Mouse (Mus musculus): ENCODE measurements around the gene Pgm2. TPM values are rescaled to one million over a fixed set of nuclear protein-coding genes. Genes with fewer than 3 reads are reported as not detected.

Pgm2 gene
- polyA plus RNA-seq, 3 experiments from 2014 or later: 18.2 to 27.0 (median 19.2) TPM

DNA sequence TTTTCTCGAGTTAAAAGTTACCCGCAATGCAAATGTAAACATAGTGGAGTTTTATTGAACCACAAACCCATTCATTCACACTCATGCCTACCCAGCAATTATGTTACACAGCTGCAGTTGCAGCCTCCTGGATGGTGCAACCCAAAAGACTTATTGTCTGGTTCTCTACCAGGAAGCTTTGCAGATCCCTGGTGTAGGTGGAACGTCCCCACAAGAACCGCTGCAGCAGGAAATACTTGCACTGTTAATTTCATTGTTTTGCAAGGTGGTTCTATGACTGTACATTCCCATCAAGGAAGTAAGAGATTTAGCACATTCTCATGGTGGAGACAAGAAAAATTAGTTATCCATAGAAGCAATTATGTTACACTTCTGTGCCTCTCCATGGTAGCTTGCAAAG is 15.4 kb upstream of the Pgm2 start:
- ATAC-seq: no peak

DNA sequence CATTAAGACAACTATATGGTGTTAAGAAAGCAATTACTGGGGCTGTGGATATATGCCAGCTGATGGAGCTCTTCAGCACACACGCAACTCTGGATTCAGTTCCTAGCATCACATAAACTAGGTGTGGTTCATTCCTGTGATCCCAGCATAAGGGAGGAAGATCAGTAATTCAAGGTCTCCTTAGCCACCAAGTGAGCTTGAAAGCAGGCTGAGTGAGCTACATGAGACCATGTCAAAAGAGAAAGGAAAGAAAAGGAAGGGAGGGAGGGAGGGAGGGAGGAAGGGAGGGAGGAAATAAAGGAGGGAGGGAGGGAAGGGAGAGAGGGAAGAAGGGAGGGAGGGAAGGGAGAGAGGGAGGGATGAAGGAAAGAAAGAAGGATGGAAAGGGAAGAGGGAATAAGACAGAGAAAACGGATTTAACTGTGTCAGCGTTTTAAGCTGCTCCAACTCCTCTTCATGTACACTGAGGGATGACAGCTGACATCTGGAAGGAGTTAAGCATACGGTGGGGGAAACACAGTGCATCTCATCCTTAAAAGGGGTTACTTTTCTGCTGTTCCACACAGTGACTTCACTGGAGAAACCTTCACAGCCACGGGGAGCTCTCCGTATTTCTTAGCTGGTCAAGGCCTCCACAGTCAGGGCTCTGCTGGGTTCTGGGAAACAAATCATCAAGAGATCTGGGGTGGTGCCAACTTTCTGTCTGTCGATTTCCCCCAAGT is 13.8 kb upstream of the Pgm2 start:
- no peak for ATAC-seq

DNA sequence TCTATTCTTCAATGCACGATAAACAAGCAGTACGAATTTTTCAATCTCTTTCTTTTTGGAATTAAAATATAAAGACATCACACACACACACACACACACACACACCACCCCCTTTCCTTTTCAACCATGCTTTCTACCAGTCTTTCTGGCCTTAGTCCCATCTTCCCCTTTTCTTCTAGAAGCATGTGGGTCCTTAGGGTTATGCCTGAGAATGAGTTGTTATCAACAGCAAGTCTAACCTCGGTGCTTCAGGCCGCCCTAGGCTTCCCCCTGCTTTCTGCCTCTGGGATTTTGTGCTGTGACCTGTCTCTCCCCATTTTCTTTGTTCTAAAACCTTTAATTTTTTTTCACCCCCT is 13.3 kb upstream of the Pgm2 start:
- ATAC-seq: no peak

DNA sequence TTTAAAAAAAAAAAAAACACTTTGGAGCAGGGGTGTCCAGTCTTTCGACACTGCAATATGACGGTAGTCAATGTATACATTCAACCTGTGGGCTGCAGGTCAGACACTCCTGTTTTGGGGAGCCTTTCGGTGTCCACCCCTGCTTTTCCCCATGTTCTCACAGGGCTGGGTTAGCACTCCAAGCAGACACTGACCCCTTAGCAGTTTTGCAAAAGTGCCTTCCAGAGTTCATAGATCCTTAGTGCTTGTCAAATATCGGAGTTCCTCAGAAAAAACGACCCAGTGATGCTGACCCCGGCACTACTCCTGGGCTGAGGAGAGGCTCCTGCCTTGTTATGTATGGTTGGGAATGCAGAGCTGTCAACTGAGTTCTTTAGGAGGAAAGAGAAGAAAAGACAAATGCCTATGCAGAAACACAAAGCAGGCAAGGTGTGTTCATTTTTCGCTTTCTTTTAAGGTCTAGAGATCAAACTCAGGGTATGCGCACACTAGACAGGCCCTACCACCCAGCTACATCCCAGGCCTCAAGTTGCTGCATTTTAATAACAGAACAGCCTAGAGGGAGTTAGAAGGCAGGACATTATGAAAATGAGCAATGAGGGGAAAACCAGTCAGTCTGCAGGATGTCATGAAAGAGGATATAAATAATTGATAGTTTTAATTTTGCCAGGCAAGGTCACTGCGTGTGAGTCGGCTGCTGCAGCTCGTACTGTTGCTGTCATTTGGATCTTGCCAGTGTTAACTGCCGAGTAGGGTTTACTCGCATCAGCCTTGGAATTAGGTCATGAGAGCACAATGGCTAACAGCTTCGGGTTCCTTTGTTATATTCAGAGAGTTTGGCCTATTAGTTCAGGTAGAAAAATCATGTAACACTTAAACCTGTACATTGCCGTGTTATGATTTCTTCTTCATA is 9.0 kb upstream of the Pgm2 start:
- ATAC-seq: no peak

DNA sequence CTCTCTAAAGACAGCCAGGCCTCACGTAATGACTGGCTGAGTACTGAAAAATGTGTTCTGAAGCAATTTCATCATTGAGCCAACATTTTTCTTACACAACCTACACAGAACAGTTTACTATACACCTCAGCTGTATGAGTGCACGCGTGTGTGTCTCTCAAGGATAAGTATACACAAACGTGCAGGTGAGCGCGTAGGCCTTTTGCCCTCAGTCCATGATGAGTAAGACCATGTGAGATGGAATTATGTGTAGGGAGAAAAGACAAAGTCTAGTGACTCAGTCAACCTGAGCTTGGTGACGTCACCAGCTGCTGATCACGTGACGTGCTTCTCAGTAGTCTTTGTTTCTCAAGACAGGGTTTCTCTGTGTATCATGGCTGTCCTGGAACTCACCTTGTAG is 7.3 kb upstream of the Pgm2 start:
- no peak for ATAC-seq

DNA sequence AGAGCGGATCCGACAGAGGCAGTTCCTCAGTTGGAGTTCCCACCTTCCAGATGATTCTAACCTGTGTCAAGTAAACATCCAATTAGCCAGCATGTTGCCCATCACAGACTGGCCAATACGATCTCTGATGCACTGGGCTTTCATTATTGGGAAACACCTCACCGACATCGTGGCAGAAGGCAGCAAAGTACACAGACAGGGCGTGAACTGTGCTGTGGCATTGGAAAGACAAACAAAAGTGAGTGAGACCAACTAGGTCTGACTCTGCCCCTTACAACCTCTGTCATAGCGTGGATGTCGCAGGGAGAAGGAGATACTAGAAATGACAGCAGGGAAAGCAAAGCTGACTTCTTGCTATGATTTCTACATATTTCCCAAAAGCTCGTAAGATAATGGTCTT is 4.0 kb upstream of the Pgm2 start:
- ATAC-seq: no peak

DNA sequence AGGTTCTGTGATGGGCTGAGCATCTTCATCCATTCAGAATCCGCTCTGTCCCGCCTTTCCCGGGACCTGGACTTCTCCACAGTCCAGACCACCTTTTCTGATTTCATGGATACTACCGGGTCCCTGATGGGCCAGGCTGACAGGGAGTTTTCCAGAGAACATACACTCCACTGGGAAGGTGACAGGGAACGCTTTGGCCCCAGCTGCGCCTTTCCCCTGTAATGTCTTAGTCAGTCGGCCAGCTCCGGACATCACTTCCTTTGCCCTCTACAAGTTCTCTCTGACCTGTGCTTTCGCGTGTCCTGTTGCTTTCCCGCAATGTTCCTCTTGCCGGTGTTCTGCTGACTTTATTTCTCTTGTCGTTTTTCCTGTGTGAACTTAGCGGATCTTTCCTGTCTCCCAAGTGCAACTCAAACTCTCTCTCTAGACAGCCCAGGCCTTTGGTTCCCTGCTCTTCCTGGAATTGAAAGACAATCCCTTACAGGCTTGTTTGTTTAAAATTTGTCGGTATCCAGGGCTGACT is 660 bp downstream of the Pgm2 start:
- ATAC-seq: no peak

DNA sequence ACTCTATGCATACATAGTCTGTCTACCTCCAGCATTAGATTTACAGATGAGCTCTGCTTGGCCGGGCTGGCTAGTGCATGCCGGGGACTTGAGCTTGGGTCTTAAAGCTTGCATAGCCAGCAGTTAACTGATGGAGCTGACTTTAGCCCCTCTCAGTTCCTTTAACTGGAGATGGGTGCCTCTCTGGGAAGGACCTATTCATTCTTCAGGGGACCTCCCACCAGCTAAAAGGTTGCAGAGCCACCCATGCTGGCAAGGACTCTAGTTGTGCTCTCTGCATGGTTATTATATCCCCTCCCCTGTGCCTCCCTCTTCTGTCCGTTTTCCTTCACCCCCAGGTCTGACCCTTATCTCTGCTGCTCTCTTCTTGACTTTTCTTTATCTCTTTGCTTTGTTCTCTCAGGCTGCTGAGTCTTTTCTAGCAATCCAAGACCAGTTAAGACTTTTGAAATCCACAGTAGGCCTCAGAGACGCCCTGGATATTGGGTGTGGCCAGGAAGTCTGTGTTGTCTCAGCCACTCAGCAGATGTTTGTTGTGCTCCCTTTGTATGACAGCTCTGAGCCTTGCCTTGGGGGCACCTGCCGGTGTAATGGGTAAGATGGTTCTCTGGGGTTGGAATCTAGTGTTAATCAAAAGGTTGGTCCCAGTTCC is 2.7 kb downstream of the Pgm2 start:
- ATAC-seq: no peak

DNA sequence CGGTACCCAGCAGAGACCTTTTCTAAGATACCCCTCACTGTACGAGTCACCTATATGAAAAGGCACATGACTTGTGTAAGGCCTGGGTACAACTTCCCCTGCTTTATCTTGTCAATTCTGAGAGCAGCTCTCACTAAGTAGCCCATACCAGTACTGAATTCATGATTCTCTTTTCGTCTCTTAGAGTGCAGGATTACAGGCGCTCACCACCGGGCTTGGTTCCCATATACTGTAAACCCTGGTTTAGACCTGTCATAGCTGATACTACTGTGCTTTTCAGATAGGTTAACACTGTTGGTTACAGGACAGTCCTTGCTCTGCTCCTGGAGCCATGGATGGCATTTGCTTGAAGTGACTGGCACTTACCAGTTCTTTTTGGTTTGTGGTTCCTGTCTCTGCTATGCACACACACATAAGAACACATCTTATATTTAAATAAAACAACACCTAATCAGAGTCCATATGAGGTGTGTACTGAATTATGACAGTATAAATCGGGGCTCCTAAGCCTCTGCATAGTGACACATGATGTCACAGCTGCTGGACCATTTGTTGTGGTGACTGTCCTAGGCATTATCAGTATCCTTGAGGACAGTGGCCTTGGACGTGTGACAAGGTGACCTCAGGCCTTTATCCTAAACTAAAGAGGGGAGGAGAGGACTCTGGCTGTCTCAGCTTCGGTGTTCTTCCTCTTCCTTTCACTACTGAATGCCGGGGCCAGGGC is 9.4 kb downstream of the Pgm2 start:
- peak; percentile 20 for ATAC-seq

DNA sequence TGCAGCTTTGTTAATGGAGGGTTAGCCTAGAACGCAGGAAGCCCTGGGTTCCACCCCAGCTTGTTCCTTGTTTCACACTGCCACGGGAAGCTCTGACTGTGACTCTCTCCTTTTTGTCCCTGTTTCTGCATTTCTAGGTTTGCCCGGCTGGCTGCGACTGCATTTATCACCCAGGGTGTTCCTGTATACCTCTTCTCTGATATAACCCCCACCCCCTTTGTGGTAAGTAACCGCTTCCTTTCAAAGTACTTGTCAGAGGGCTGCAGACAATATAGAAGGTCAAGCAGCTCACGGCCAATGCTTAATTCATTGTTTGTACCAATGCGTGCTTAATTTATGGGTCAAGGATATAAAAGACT is 9.9 kb downstream of the Pgm2 start:
- peak; percentile 85 for ATAC-seq

DNA sequence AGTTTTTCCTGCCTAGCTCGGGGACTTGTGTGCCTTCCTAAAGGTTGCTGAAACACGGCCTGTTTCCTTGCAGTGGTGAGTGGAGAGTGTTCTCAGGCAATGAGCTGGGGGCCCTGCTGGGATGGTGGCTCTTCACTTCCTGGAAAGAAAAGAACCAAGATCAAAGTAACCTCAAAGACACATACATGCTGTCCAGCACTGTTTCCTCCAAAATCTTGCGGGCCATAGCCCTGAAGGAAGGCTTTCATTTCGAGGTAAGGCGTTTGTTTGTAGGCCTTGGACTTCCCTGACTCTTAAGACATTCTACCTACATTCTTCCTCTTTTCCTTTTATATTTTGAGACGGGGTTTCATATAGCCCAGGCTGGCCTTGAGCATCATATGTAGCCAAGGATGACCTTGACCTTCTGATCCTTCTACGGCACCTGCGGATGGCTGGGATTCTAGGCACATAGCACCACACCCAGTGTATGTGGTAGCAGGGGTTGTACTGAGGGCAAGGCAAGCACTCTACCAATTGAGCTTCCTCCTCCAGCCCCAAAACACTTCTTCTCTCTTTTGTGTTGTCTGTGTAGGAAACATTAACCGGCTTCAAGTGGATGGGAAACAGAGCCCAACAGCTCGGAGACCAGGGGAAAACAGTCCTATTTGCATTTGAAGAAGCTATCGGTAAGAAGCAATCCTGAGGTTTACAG is 15.0 kb downstream of the Pgm2 start:
- no peak for ATAC-seq

DNA sequence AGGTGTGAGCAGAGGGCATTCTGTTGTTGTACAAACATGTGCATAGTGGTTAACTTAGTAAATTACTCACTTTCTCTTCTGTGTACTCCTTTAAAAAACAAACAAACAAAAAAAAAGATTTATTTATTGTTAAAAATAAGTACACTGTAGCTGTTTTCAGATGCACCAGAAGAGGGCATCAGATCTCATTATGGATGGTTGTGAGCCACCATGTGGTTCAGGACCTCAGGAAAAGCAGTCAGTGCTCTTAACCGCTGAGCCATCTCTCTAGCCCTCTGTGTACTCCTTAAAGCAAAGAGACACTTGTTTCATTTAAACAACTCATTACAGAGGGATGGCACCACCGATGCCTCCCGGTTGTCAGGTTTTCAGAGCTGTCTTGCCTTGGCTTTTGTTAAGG is 16.5 kb downstream of the Pgm2 start:
- no peak for ATAC-seq

DNA sequence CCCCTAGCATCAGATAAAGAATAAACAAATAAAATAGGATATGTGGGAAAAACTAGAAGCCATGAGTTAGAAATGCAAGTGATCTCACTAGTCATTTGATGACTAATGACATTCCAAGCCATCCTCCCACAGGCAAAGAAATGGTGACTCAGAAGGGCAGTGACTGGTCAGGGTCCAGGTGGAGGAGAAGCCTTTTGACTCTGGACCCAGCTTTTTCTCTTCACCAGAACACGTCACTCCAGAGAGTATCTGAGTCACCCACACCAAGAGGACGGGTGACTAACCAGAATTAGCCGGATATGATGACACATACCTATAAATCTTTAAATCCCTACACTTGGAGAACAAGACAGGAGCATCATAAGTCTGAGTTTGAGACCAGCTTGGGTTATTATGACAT is 19.6 kb downstream of the Pgm2 start:
- no peak for ATAC-seq

DNA sequence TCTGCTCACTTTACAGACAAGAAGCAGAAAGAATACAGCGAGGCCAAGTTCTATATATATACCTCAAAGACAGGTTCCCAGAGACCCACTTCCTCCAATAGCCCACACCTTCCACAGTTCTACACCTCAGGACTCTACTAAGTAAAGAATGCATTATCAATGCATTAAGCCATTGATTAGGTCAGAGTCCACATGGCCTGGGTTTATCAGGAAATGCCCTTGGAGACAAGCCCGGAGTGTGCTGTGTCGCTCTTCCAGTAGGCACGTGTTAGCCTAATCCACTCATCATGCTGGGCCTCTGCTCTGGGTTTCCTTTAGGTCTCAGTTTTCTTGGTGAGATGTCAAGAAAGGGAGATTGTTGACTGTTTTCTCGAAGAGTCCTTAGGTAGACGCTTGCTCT is 21.5 kb downstream of the Pgm2 start:
- ATAC-seq: no peak

DNA sequence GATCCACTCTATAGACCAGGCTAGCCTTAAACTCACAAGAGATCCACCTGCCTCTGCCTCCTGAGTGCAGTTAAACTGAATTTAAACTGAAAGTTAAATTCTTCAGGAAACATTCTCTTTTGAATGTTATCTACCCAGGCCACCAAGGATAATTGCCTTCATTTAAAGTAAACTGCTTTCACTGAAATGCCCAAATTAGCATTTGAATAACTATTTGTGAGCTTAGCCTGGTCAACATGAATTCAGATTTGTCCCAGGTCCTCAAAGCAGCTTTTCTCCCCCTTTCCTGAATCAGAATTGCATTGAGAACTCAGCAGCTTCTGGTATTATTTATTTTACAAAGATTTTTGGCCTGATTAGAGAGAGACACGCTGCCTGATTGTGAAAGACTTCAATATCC is 24.4 kb downstream of the Pgm2 start:
- ATAC-seq: no peak

DNA sequence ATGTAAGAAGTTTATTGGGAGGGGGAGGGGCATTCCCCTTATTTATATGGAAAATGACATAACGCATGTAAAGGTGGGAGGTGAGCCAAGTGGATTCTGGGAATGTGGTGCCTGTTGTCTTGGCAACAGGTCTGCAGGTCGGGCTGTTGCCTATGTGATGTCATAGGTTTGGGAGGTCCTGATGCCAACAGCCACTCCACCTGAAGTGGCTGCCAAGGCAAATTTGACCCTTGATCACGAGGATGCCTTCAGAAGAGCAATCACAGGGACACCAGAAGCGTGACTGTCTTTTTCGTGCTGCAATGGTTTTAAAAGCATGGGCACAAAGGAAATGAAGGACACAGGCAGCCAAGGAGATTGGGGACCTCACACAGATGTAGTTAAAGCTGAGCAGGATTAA is 33.0 kb downstream of the Pgm2 start:
- ATAC-seq: no peak

DNA sequence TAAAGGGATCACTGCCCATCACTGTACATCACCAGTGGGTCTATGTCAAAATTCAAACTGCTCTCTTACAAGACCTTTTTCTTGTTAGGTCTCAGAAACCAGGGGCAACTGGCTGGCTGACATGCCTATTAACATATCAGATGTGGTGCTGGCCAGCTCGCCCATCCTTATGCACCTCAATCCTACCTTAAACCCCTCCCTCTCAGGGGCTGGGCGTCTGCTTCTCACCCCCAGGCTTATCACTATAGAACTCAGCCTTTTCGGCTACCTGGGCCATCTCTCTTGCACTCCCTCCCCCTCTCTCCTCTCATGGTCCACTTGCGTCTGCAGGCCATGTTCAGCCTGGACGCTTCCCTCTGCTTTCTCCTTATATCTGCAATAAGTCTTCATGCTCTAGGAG is 38.8 kb downstream of the Pgm2 start:
- no peak for ATAC-seq

DNA sequence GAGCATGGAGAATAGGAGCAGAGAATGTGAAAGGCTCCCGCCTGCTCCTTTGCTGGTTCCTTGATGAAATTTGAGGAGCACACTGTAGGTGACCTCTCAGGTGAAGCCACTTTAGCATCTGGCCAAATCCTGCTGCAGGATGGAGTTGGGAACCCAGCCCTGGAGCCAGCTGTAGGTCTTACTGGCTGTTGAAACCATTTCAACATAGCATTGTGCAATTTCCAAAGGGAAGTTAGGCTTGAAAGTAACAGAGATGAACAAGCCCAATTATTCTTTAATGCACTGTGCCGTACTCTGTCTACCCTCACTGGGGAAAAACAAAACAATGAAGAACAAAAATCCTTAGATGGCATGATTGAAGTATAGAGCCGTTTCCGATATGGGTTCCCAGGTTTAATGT is 41.2 kb downstream of the Pgm2 start:
- ATAC-seq: no peak

DNA sequence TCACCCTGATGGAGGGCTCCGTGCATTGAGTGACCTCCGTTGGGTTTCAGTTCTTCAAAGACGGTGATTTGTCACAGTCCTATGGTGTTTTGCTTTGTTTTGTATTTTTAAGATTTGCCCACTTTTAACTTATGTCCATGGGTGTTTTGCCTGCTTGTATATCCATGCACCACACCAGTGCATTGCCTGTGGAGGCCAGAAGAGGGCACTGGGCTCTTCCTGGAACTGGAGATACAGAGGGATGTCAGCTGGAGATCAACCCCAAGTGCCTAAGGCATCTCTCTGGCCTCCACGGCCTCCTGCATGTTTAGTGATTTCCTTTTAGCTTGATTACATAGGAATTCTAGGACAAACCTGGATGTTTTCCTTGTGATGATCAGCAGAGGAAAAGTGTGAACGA is 43.6 kb downstream of the Pgm2 start:
- no peak for ATAC-seq

DNA sequence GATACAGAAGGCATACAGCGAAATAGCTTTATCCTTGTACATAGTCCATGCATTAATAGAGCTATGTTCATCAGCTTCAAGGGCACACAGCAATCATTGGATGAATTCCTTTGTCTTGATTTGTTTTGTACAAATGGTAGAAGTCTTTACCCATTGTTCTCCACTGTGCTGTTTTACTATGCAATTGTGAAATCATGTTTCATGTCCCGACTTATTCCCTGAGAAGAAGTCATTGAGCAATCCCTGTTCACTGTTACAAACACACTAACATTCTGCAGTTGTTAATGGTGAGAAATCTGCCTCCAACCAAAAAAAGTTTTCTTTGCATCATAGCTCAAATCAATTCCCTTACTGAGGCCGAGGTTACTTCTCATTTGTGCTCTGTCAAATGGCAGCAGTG is 47.5 kb downstream of the Pgm2 start:
- ATAC-seq: no peak

DNA sequence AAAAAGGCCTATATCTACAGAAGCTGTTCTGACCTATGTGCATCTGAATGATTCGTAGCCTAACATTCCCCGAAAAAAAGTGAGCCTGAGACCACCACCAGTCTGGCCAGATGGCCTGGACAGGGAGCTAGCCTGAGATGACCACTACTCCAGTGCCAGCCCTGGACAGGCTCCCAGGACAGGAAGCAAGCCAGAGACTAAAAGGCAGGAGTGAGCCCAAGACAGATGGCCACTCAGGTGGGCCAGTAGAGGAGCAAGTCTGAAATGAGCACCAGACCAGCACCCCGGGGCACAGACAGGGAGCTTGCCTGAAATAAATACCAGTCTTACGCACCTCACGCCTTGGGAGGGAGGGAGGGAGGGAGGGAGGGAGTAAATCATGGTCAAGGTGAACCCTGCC is 51.6 kb downstream of the Pgm2 start:
- ATAC-seq: no peak

DNA sequence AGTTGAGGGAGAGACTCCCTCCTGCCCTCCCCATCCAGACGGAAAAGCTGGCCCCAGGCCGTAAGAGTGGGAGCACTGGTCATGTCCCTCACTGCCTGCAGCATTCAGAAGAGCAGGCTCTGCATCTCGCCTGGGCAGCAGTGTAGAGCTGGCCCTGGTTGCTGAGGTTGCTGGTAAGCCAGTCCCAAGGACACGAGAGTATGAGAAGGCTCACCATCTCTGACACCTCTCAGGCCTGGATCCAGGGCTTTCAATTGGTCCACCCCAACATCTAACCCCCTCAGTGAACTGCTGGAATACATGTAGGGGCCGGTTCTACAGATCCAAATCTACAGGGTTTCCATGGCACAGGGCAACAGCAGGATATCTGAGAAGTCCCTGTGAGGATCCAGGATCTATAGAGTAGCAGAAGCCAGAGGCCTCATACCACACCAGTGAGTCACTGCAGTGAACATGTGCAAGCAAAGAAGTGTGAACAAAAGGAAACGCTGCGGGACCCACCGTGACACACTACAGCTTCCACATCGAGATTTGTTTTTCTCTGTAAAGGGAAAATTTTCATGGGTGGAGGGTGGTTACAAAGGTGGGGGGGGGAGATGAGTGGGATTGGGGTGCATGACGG is 53.7 kb downstream of the Pgm2 start:
- ATAC-seq: no peak

Measured in inflammation-experienced regulatory T-cells, adult 6 months (primary cell).